Mouse (Mus musculus): ENCODE data around the gene Phrf1. TPM values are rescaled to one million over a fixed set of nuclear protein-coding genes. Genes with fewer than 3 reads are reported as not detected.

The Phrf1 gene
- polyA plus RNA-seq, 2 experiments: 42.6 to 65.9 TPM

- Histone ChIP-seq H3K4me3 (replicated peaks; ENCODE audit: low read length) (peak overlapping the region; percentile 59), H3K9me3 (ENCODE audit: control insufficient read depth, low read length) (no peaks in the 10 kb centered on the region), H3K4me2 (replicated peaks; ENCODE audit: low read depth, low read length, severe bottlenecking) (peak overlapping the region; percentile 88), H3K36me3 (ENCODE audit: control insufficient read depth, insufficient read depth, low read length) (peaks cover 22% of the 10 kb centered on the region), H3K27ac (replicated peaks; ENCODE audit: low read depth, low read length) (0 out of 2 replicates have a peak overlapping the region, but pooled peaks have one; percentile 45), H3K4me1 (ENCODE audit: control insufficient read depth, insufficient read depth, low read length) (peaks cover 13% of the 10 kb centered on the region; the same call in 1 of the 2 replicates), H3K9ac (ENCODE audit: low read depth, low read length, severe bottlenecking) (peak overlapping the region; percentile 68), H3K27me3 (ENCODE audit: control insufficient read depth, insufficient read depth, low read length) (no peaks in the 10 kb centered on the region)
- 0 out of 2 replicates have a peak, but pooled peaks have one; percentile 20 for TF ChIP-seq POLR2A (IDR thresholded peaks at IDR 0.05; ENCODE audit: borderline replicate concordance, extremely low read depth, insufficient read depth, insufficient read length)
- ATAC-seq (ENCODE audit: low FRiP score, low read depth) (peak; percentile 79), DNase-seq (ENCODE audit: low spot score) (peak; percentile 31)
- 2% methylated on average over 28 of the region's 42 CpGs for WGBS
Observed at GRCm38 (mm10) chr7:141215880-141216733, 12.5 kb upstream of the Phrf1 start.

DNA sequence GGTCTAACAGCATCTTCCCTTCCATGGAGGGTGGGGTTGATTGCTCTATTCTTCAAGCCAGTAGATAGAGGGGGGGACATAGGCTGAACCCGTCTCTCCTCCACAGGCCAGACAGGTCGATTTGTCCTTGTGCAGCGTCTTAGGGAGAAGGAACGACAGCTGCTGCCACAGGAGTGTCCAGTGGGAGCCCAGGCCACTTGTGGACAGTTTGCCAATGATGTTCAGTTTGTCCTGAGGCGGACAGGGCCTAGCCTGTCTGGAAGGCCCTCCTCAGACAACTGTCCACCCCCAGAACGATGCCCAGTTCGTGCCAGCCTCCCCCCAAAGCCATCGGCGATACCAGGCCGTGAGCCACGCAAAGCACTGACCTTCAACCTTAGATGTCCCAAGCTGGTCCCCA is 11.7 kb upstream of the Phrf1 start:
- no peak overlapping the region for H3K9ac ChIP-seq (ENCODE audit: low read depth, low read length, severe bottlenecking)
- no peaks in the 10 kb centered on the region for H3K27me3 ChIP-seq (ENCODE audit: control insufficient read depth, insufficient read depth, low read length)
- H3K4me3 ChIP-seq (replicated peaks; ENCODE audit: low read length): peak overlapping the region; percentile 59; the same call in 1 of the 2 replicates
- 83% methylated on average over 11 of the region's 11 CpGs for WGBS
- no peaks in the 10 kb centered on the region for H3K9me3 ChIP-seq (ENCODE audit: control insufficient read depth, low read length)
- H3K4me2 ChIP-seq (replicated peaks; ENCODE audit: low read depth, low read length, severe bottlenecking): peak overlapping the region; percentile 88; the same call in 1 of the 2 replicates
- peaks cover 22% of the 10 kb centered on the region for H3K36me3 ChIP-seq (ENCODE audit: control insufficient read depth, insufficient read depth, low read length)
- ATAC-seq (ENCODE audit: low FRiP score, low read depth): no peak
- no peak for DNase-seq (ENCODE audit: low spot score)
- H3K4me1 ChIP-seq (ENCODE audit: control insufficient read depth, insufficient read depth, low read length): peaks cover 13% of the 10 kb centered on the region; the same call in 1 of the 2 replicates
- H3K27ac ChIP-seq (replicated peaks; ENCODE audit: low read depth, low read length): no peak overlapping the region
- no peak for TF ChIP-seq POLR2A (IDR thresholded peaks at IDR 0.05; ENCODE audit: borderline replicate concordance, extremely low read depth, insufficient read depth, insufficient read length)

DNA sequence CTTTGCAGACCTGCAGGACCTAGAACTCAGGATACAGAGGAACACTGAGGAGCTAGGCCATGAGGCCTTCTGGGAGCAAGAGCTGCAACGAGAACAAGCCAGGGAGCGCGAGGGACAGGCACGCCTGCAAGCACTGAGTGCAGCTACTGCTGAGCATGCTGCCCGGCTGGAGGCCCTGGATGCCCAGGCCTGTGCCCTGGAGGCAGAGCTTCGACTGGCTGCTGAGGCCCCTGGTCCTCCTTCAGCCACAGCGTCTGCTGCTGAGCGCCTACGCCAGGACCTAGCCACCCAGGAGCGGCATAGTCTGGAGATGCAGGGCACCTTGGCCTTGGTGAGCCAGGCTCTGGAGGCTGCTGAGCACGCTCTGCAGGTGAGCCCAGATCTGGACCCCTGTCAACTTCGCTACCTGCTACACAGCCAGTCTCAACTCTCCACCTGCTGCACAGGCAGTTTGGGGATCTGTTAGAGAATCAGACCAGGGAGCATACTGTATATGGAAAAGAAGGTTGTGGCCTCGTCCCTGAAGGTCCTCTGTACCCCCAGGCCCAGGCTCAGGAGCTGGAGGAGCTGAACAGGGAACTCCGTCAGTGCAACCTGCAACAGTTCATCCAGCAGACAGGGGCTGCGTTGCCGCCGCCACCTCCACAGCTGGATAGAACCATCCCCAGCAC is 11.1 kb upstream of the Phrf1 start:
- no peak overlapping the region for H3K9ac ChIP-seq (ENCODE audit: low read depth, low read length, severe bottlenecking)

DNA sequence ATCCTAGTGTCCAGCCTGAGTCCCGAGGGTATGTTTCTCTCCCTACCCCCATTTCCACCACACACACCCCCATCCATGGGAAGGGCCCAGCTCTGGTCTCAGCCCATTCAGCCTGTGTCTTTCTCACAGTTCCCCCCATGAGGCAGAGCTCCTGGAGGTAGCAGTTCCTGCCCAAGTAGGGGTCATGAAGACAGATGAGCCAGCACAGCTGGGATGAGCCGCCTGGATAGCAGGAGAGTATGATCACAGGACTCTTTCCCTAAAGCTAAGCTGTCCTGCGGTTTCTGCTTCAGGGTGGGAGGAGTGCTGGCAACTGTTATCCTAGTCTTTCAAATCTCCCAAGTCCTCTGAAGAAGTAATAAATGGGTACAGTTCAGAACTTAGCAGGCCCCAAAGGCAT is 10.4 kb upstream of the Phrf1 start:
- 81% methylated on average over 3 of the region's 3 CpGs for WGBS
- Histone ChIP-seq H3K9ac (ENCODE audit: low read depth, low read length, severe bottlenecking) (no peak overlapping the region), H3K36me3 (ENCODE audit: control insufficient read depth, insufficient read depth, low read length) (peaks cover 22% of the 10 kb centered on the region), H3K4me1 (ENCODE audit: control insufficient read depth, insufficient read depth, low read length) (peaks cover 23% of the 10 kb centered on the region), H3K4me2 (replicated peaks; ENCODE audit: low read depth, low read length, severe bottlenecking) (no peak overlapping the region), H3K27ac (replicated peaks; ENCODE audit: low read depth, low read length) (no peak overlapping the region), H3K27me3 (ENCODE audit: control insufficient read depth, insufficient read depth, low read length) (no peaks in the 10 kb centered on the region), H3K4me3 (replicated peaks; ENCODE audit: low read length) (no peak overlapping the region), H3K9me3 (ENCODE audit: control insufficient read depth, low read length) (no peaks in the 10 kb centered on the region)
- DNase-seq (ENCODE audit: low spot score) (no peak), ATAC-seq (ENCODE audit: low FRiP score, low read depth) (no peak)
- TF ChIP-seq POLR2A (IDR thresholded peaks at IDR 0.05; ENCODE audit: borderline replicate concordance, extremely low read depth, insufficient read depth, insufficient read length): no peak

More for the DNA sequence above, 11.1 kb upstream of the Phrf1 start:
- ATAC-seq (ENCODE audit: low FRiP score, low read depth) (no peak), DNase-seq (ENCODE audit: low spot score) (no peak)
- Histone ChIP-seq H3K27me3 (ENCODE audit: control insufficient read depth, insufficient read depth, low read length) (no peaks in the 10 kb centered on the region), H3K4me1 (ENCODE audit: control insufficient read depth, insufficient read depth, low read length) (peaks cover 18% of the 10 kb centered on the region), H3K4me2 (replicated peaks; ENCODE audit: low read depth, low read length, severe bottlenecking) (no peak overlapping the region), H3K27ac (replicated peaks; ENCODE audit: low read depth, low read length) (no peak overlapping the region), H3K9me3 (ENCODE audit: control insufficient read depth, low read length) (no peaks in the 10 kb centered on the region), H3K4me3 (replicated peaks; ENCODE audit: low read length) (no peak overlapping the region), H3K36me3 (ENCODE audit: control insufficient read depth, insufficient read depth, low read length) (peaks cover 22% of the 10 kb centered on the region)
- no peak for TF ChIP-seq POLR2A (IDR thresholded peaks at IDR 0.05; ENCODE audit: borderline replicate concordance, extremely low read depth, insufficient read depth, insufficient read length)
- 88% methylated on average over 17 of the region's 17 CpGs for WGBS

GRCm38 (mm10) chr7:141218557-141219133 is 9.9 kb upstream of the Phrf1 start:
- no peaks in the 10 kb centered on the region for H3K9me3 ChIP-seq (ENCODE audit: control insufficient read depth, low read length)
- TF ChIP-seq POLR2A (IDR thresholded peaks at IDR 0.05; ENCODE audit: borderline replicate concordance, extremely low read depth, insufficient read depth, insufficient read length): no peak
- H3K27ac ChIP-seq (replicated peaks; ENCODE audit: low read depth, low read length): no peak overlapping the region
- H3K4me1 ChIP-seq (ENCODE audit: control insufficient read depth, insufficient read depth, low read length): peaks cover 23% of the 10 kb centered on the region
- ATAC-seq (ENCODE audit: low FRiP score, low read depth) (no peak), DNase-seq (ENCODE audit: low spot score) (no peak)
- peaks cover 22% of the 10 kb centered on the region for H3K36me3 ChIP-seq (ENCODE audit: control insufficient read depth, insufficient read depth, low read length)
- H3K27me3 ChIP-seq (ENCODE audit: control insufficient read depth, insufficient read depth, low read length): no peaks in the 10 kb centered on the region
- H3K4me3 ChIP-seq (replicated peaks; ENCODE audit: low read length): no peak overlapping the region
- H3K4me2 ChIP-seq (replicated peaks; ENCODE audit: low read depth, low read length, severe bottlenecking): no peak overlapping the region
- no peak overlapping the region for H3K9ac ChIP-seq (ENCODE audit: low read depth, low read length, severe bottlenecking)
- WGBS: 82% methylated on average over 5 of the region's 5 CpGs
